Mouse (Mus musculus): ENCODE data around the gene Slc46a2. TPM values are rescaled to one million over a fixed set of nuclear protein-coding genes. Genes with fewer than 3 reads are reported as not detected.

Slc46a2 gene
- polyA plus RNA-seq, 1 experiment: 2.5 TPM

DNA sequence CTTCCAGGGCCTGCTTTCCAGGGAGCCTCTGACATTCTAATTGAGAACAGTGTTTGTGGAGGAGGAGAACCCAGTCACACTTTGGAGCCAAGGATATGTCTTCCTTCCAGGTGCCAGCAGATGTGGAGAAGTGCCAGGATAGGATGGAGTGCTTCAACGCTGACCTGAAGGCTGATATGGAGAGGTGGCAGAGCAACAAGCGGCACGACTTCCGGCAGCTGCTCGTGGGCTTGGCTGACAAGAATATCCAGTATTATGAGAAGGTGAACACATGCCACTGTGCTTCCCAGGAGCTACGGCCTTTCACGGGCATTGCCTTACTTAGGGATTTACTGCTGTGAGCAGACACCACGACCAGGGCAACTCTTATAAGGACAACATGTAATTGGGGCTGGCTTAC lies 20.4 kb downstream of the Slc46a2 start:
- Histone ChIP-seq H3K4me1 (ENCODE audit: control insufficient read depth, insufficient read depth, low read length) (peaks cover 3% of the 10 kb centered on the region), H3K4me3 (replicated peaks; ENCODE audit: extremely low read depth, low read depth, low read length) (no peak overlapping the region)
- WGBS: 85% methylated on average over 8 of the region's 8 CpGs
- DNase-seq: no peak
- no peak for TF ChIP-seq CTCF (IDR thresholded peaks at IDR 0.05; ENCODE audit: insufficient read depth, low read length)
- TF ChIP-seq POLR2A (IDR thresholded peaks at IDR 0.05; ENCODE audit: borderline replicate concordance, extremely low read depth, low read depth, low read length): no peak

- Histone ChIP-seq H3K4me3 (replicated peaks; ENCODE audit: extremely low read depth, low read depth, low read length) (no peak overlapping the region), H3K4me1 (ENCODE audit: control insufficient read depth, insufficient read depth, low read length) (peaks cover under 1% of the 10 kb centered on the region)
- no peak for DNase-seq
- 94% methylated on average over 5 of the region's 5 CpGs for WGBS
- TF ChIP-seq POLR2A (IDR thresholded peaks at IDR 0.05; ENCODE audit: borderline replicate concordance, extremely low read depth, low read depth, low read length) (no peak), CTCF (IDR thresholded peaks at IDR 0.05; ENCODE audit: insufficient read depth, low read length) (no peak)
Measured at GRCm38 (mm10) chr4:59892731-59893130, 22.1 kb downstream of the Slc46a2 start.

DNA sequence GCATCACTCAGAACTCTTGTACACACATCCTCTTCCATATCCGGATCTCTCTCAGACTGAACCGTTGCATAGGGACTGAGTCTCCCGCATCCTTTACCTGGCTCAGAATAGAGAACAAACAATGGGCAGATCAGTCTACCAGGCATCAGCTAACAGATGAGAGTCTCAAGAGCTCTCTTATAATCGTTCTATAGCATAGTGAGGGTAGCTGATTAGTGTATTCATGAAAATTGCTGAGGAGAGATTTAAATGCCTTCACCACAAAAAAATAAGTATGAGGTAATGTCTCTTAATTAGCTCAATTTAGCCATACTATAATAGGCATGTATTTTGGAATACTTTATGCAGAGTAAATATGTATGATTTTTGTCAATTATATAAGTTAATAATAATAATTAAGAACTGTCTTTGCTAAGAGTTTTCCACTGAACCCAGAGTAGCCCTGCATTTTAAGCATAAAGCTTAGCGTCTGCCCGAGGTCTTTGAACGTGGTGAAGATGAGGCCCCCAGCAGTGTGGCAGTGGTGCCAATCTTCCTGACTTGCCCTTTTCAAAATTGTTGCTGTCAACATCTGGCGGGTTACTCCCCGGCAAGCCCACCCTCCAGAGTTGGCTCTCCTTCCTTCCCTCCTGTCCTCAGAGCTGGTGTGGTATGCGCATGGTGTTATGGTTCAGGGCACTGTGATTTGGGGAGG lies 23.0 kb downstream of the Slc46a2 start:
- no peak for DNase-seq
- 86% methylated on average over 10 of the region's 10 CpGs for WGBS
- H3K4me3 ChIP-seq (replicated peaks; ENCODE audit: extremely low read depth, low read depth, low read length): no peak overlapping the region
- no peak for TF ChIP-seq CTCF (IDR thresholded peaks at IDR 0.05; ENCODE audit: insufficient read depth, low read length)
- no peak for TF ChIP-seq POLR2A (IDR thresholded peaks at IDR 0.05; ENCODE audit: borderline replicate concordance, extremely low read depth, low read depth, low read length)
- H3K4me1 ChIP-seq (ENCODE audit: control insufficient read depth, insufficient read depth, low read length): no peaks in the 10 kb centered on the region

DNA sequence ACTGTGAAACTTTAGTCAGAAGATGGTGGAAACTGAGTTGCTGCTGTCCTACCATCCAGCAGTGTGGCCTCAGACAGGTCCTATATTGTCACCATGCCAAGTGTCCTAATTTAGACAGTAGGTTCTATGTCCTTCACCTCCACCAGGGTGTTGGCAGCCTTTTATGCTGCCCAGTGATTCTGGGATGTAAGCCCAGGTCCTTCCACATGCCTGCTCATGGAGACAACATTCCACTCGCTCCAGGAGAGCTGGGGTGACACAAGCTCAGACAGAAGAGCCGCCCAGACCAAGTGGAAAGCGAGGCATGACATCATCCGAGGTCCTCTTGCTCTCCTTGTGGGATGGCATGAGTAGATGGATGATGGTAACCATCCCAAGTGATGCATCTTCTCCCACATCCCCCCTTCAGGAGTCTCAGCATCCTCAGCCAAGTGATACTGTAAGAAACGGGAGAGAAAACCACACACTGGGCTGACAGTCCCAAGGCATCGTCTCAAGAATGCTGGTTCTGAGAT lies 24.7 kb downstream of the Slc46a2 start:
- Histone ChIP-seq H3K4me3 (replicated peaks; ENCODE audit: extremely low read depth, low read depth, low read length) (no peak overlapping the region), H3K4me1 (ENCODE audit: control insufficient read depth, insufficient read depth, low read length) (no peaks in the 10 kb centered on the region)
- no peak for TF ChIP-seq CTCF (IDR thresholded peaks at IDR 0.05; ENCODE audit: insufficient read depth, low read length)
- TF ChIP-seq POLR2A (IDR thresholded peaks at IDR 0.05; ENCODE audit: borderline replicate concordance, extremely low read depth, low read depth, low read length): no peak
- no peak for DNase-seq
- 82% methylated on average over 6 of the region's 6 CpGs for WGBS

GRCm38 (mm10) chr4:59888014-59888413 lies 26.8 kb downstream of the Slc46a2 start:
- no peak overlapping the region for H3K4me3 ChIP-seq (replicated peaks; ENCODE audit: extremely low read depth, low read depth, low read length)
- no peaks in the 10 kb centered on the region for H3K4me1 ChIP-seq (ENCODE audit: control insufficient read depth, insufficient read depth, low read length)
- DNase-seq: no peak
- TF ChIP-seq CTCF (IDR thresholded peaks at IDR 0.05; ENCODE audit: insufficient read depth, low read length) (no peak), POLR2A (IDR thresholded peaks at IDR 0.05; ENCODE audit: borderline replicate concordance, extremely low read depth, low read depth, low read length) (no peak)
- 74% methylated on average over 5 of the region's 5 CpGs for WGBS

DNA sequence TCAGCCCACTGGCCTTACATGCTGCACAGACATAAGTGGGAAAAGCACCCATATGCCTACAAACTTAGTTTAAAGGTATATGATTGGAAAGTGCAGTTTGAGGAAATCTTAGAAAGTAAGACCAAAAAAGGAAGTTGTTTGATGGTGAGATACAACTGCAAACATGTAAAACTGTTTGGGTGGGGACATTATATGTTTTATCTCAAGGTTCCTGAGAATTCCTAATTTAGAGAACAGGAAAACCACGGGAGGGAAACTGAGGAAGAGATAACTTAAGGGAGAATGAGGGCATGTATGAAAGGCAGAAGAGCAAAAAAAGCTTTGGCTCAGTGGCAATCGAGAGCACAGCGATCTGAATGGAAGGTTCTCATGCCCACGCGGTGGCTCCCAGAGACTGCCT lies 27.8 kb downstream of the Slc46a2 start:
- WGBS: 87% methylated on average over 5 of the region's 5 CpGs
- no peak for DNase-seq
- no peak overlapping the region for H3K4me3 ChIP-seq (replicated peaks; ENCODE audit: extremely low read depth, low read depth, low read length)
- H3K4me1 ChIP-seq (ENCODE audit: control insufficient read depth, insufficient read depth, low read length): no peaks in the 10 kb centered on the region
- no peak for TF ChIP-seq CTCF (IDR thresholded peaks at IDR 0.05; ENCODE audit: insufficient read depth, low read length)
- no peak for TF ChIP-seq POLR2A (IDR thresholded peaks at IDR 0.05; ENCODE audit: borderline replicate concordance, extremely low read depth, low read depth, low read length)

- Histone ChIP-seq H3K4me1 (ENCODE audit: control insufficient read depth, insufficient read depth, low read length) (no peaks in the 10 kb centered on the region), H3K4me3 (replicated peaks; ENCODE audit: extremely low read depth, low read depth, low read length) (no peak overlapping the region)
- TF ChIP-seq POLR2A (IDR thresholded peaks at IDR 0.05; ENCODE audit: borderline replicate concordance, extremely low read depth, low read depth, low read length): no peak
- no peak for TF ChIP-seq CTCF (IDR thresholded peaks at IDR 0.05; ENCODE audit: insufficient read depth, low read length)
- no peak for DNase-seq
- 89% methylated on average over 6 of the region's 6 CpGs for WGBS
Measured at GRCm38 (mm10) chr4:59886281-59886680, 28.6 kb downstream of the Slc46a2 start.

- Histone ChIP-seq H3K4me1 (ENCODE audit: control insufficient read depth, insufficient read depth, low read length) (peaks cover 2% of the 10 kb centered on the region; the same call in 1 of the 2 replicates), H3K4me3 (replicated peaks; ENCODE audit: extremely low read depth, low read depth, low read length) (no peak overlapping the region)
- 72% methylated on average over 6 of the region's 6 CpGs for WGBS
- no peak for DNase-seq
- TF ChIP-seq POLR2A (IDR thresholded peaks at IDR 0.05; ENCODE audit: borderline replicate concordance, extremely low read depth, low read depth, low read length): no peak
- no peak for TF ChIP-seq CTCF (IDR thresholded peaks at IDR 0.05; ENCODE audit: insufficient read depth, low read length)
Measured at GRCm38 (mm10) chr4:59884136-59884696, 30.6 kb downstream of the Slc46a2 start.

DNA sequence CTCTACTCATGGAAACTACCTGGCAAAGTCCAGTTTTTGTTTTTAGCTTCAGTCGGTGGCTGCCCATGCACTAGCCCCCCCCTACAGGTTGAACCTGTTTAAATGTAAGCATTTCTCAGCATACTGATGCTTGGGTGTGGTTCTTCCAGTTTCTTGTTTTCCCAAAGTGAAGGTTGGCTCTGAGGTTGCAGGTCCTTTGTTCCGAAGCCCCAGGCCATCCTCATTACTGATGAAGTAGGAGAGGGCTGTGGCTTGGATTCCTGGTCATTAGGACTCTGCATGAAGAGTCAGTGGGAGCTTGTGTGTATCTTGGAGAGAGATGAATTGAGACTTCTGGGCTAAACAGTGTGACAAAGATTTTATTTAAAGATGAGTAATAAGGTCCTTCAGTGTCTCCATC lies 33.6 kb downstream of the Slc46a2 start:
- WGBS: 68% methylated on average over 2 of the region's 2 CpGs

GRCm38 (mm10) chr4:59880725-59881124 lies 34.1 kb downstream of the Slc46a2 start:
- WGBS: 68% methylated on average over 5 of the region's 5 CpGs
- Histone ChIP-seq H3K4me3 (replicated peaks; ENCODE audit: extremely low read depth, low read depth, low read length) (no peak overlapping the region), H3K4me1 (ENCODE audit: control insufficient read depth, insufficient read depth, low read length) (peaks cover 6% of the 10 kb centered on the region; the same call in 1 of the 2 replicates)
- TF ChIP-seq CTCF (IDR thresholded peaks at IDR 0.05; ENCODE audit: insufficient read depth, low read length) (no peak), POLR2A (IDR thresholded peaks at IDR 0.05; ENCODE audit: borderline replicate concordance, extremely low read depth, low read depth, low read length) (no peak)
- no peak for DNase-seq

More for the DNA sequence above, 33.6 kb downstream of the Slc46a2 start:
- no peak overlapping the region for H3K4me3 ChIP-seq (replicated peaks; ENCODE audit: extremely low read depth, low read depth, low read length)
- H3K4me1 ChIP-seq (ENCODE audit: control insufficient read depth, insufficient read depth, low read length): peaks cover 6% of the 10 kb centered on the region; the same call in 1 of the 2 replicates
- DNase-seq: no peak
- TF ChIP-seq POLR2A (IDR thresholded peaks at IDR 0.05; ENCODE audit: borderline replicate concordance, extremely low read depth, low read depth, low read length) (no peak), CTCF (IDR thresholded peaks at IDR 0.05; ENCODE audit: insufficient read depth, low read length) (no peak)

All from lung, adult 2 months (tissue).